Mouse (Mus musculus): ENCODE data around the gene Adamts3.

- TF ChIP-seq CTCF (IDR thresholded peaks at IDR 0.05; ENCODE audit: low read depth, low read length), result no peak
- no peak for TF ChIP-seq POLR2AphosphoS5 (IDR thresholded peaks at IDR 0.05; ENCODE audit: insufficient replicate concordance, low read depth, low read length)
- TF ChIP-seq GATA2 (IDR thresholded peaks at IDR 0.05; ENCODE audit: borderline replicate concordance, low read depth, low read length), result no peak
Measured at GRCm38 (mm10) chr5:89814552-89814951, 68.6 kb downstream of the Adamts3 start.
